Mouse (Mus musculus) liver, adult 2 months (tissue): ENCODE data around the gene Selenos. TPM values are rescaled to one million over a fixed set of nuclear protein-coding genes. Genes with fewer than 3 reads are reported as not detected.
A peak's percentile ranks its signal among the peaks of the same experiment; 100 is the strongest.

ENCODE experiments used
- DNase-seq: peaks from one replicate; pipeline ENCODE4 v3.0.0-alpha.2; 2011; ENCODE audit warnings: low read depth, low spot score; ENCODE audit errors: extremely low read depth
- H3K27ac ChIP-seq: fragments of 200-500 bp; replicated peaks from 2 replicates; pipeline ENCODE4 v1.5.1; 2012; ENCODE audit warnings: low read depth, mild to moderate bottlenecking, control low read depth, inconsistent platforms, low read length; ENCODE audit not compliant: insufficient read depth
- H3K27me3 ChIP-seq: fragments of 200-500 bp; 2 replicates; pipeline ENCODE4 v1.6.1; 2012; ENCODE audit warnings: mild to moderate bottlenecking, moderate library complexity, low read length, inconsistent platforms; ENCODE audit not compliant: control insufficient read depth, insufficient read depth
- H3K36me3 ChIP-seq: fragments of 200-500 bp; 2 replicates; pipeline ENCODE4 v1.6.1; 2012; ENCODE audit warnings: low read length, inconsistent platforms; ENCODE audit not compliant: control insufficient read depth, insufficient read depth
- H3K4me1 ChIP-seq: fragments of 200-500 bp; 2 replicates; pipeline ENCODE4 v1.6.1; 2011; ENCODE audit warnings: low read length; ENCODE audit not compliant: control insufficient read depth, insufficient read depth
- H3K4me3 ChIP-seq: fragments of 200-500 bp; 2 replicates; pipeline ENCODE4 v1.5.1; 2011; ENCODE audit warnings: low read depth, mild to moderate bottlenecking, control low read depth, low read length, moderate library complexity; ENCODE audit not compliant: insufficient read depth
- H3K79me2 ChIP-seq: fragments of 200-500 bp; 2 replicates; pipeline ENCODE4 v1.6.1; 2012; ENCODE audit warnings: inconsistent platforms, mild to moderate bottlenecking, low read length, moderate library complexity; ENCODE audit not compliant: control insufficient read depth, insufficient read depth
- H3K9ac ChIP-seq: fragments of 200-500 bp; 2 replicates; pipeline ENCODE4 v1.6.1; 2012; ENCODE audit warnings: low read depth, mild to moderate bottlenecking, control low read depth, inconsistent platforms, low read length
- CTCF ChIP-seq: fragments of 200-500 bp; IDR thresholded peaks from 2 replicates; pipeline ENCODE4 v1.5.1; 2011; ENCODE audit warnings: low read depth, low read length, control low read depth
- POLR2A ChIP-seq: fragments of 200-500 bp; IDR thresholded peaks from 2 replicates; pipeline ENCODE4 v1.6.1; 2011; ENCODE audit warnings: low read length, control low read depth; ENCODE audit not compliant: insufficient read depth; ENCODE audit errors: extremely low read depth
- WGBS: fragments of 180-500 bp; shearing (Covaris S2); methylation state at CpG from one replicate; pipeline ENCODE4 v1.1.7; 2018; 5-methylcytosine and 5-hydroxymethylcytosine counted together
- polyA plus RNA-seq: library from polyadenylated mRNA; depleted of rRNA; stranded (reverse); fragments of >200 nt; gene quantifications from 2 replicates; pipeline ENCODE4 v1.2.3, GENCODE M21; 2012
- total RNA-seq: library from RNA; depleted of rRNA; stranded (reverse); fragments of >200 nt; gene quantifications from 2 replicates; pipeline ENCODE4 v1.2.3, GENCODE M21; 2014

Selenos gene
- total and polyA plus RNA-seq, 2 experiments: 68.9 to 164 TPM

- Histone ChIP-seq H3K79me2 (no peaks in the 10 kb centered on the region; the same call in 1 of the 2 replicates), H3K27me3 (no peaks in the 10 kb centered on the region), H3K9ac (no peak overlapping the region), H3K4me1 (0 out of 2 replicates have a peak, but pooled peaks cover 1% of the 10 kb centered on the region), H3K27ac (no peak overlapping the region), H3K4me3 (no peak overlapping the region), H3K36me3 (no peaks in the 10 kb centered on the region)
- DNase-seq: no peak
- 93% methylated on average over 4 of the region's 4 CpGs for WGBS
- TF ChIP-seq CTCF: no peak
- TF ChIP-seq POLR2A: no peak
Measured at GRCm38 (mm10) chr7:66127951-66128645, 48.6 kb downstream of the Selenos start.

DNA sequence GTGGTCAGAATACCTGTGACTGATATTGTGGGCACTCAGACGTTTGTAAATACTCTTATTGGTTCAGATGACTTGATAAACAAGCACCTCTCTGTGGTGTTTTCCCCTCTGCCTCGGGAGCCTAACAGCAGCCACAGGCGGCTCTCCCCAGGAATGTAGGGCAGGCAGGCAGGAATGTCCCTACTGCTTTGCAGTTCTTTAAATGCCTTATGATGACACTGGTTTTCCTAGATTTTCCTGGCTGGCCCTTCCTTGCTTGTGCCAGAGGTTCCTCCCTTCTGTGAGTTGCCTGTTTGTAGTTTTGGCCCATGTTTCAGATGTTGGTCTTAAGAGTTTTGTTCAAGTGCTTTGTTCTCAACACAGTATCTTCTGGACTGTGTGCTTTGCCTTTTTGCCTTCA lies 49.4 kb downstream of the Selenos start:
- Histone ChIP-seq H3K4me1 (0 out of 2 replicates have a peak, but pooled peaks cover 1% of the 10 kb centered on the region), H3K4me3 (no peak overlapping the region), H3K27ac (no peak overlapping the region), H3K27me3 (no peaks in the 10 kb centered on the region), H3K79me2 (no peaks in the 10 kb centered on the region), H3K36me3 (no peaks in the 10 kb centered on the region), H3K9ac (no peak overlapping the region)
- no peak for DNase-seq
- 45% methylated on average over 3 of the region's 3 CpGs for WGBS
- TF ChIP-seq CTCF (no peak), POLR2A (no peak)

DNA sequence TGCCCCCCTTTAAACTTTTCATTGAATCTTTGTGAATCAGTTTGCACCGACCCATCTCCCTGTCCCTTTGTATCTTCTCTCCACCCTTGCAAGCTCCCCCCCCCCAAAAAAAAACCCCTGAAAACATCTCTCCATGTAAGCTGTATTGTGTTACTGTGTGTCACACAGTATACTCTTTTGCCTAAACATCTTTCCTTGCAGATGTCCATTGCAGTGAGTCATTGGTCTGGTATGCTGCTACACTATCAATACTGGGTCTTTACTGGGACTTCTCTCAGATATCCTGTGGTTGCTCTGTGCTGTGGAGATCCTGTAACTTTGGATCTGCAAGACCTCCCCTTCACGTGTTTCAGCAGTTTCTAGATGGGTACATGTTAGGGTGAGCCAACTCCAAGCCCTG lies 50.8 kb downstream of the Selenos start:
- no peak for TF ChIP-seq POLR2A
- TF ChIP-seq CTCF: no peak
- DNase-seq: no peak
- H3K27me3 ChIP-seq: no peaks in the 10 kb centered on the region
- no peaks in the 10 kb centered on the region for H3K79me2 ChIP-seq
- H3K36me3 ChIP-seq: no peaks in the 10 kb centered on the region
- H3K9ac ChIP-seq: no peak overlapping the region
- no peak overlapping the region for H3K4me3 ChIP-seq
- 0 out of 2 replicates have a peak, but pooled peaks cover 1% of the 10 kb centered on the region for H3K4me1 ChIP-seq
- H3K27ac ChIP-seq: no peak overlapping the region
- WGBS: 87% methylated on average over 2 of the region's 2 CpGs

- Histone ChIP-seq H3K4me1 (peaks cover 6% of the 10 kb centered on the region), H3K79me2 (no peaks in the 10 kb centered on the region), H3K27ac (no peak overlapping the region), H3K27me3 (no peaks in the 10 kb centered on the region), H3K4me3 (no peak overlapping the region), H3K36me3 (no peaks in the 10 kb centered on the region), H3K9ac (no peak overlapping the region)
- WGBS: 48% methylated on average over 4 of the region's 4 CpGs
- TF ChIP-seq CTCF (no peak), POLR2A (no peak)
- DNase-seq: peak; percentile 44
Measured at GRCm38 (mm10) chr7:66131776-66132421, 52.5 kb downstream of the Selenos start.

DNA sequence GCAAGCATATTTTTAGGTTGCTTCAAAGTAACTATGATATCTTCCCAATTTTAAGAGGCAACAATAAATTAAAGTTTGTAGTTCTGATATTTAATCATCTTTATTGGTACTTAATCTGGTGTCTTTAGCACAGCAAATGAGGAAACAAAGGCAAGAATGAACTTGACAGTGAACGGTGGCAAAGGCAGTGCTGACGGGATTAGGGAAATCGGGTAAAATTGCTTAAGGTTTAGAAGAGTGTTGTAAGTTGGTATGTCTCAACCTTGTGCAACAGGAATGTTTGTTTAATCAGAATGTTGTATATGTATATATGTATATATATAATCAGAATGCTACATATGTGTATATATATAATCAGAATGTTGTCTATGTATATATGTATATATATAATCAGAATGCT lies 54.7 kb downstream of the Selenos start:
- H3K4me1 ChIP-seq: peaks cover 6% of the 10 kb centered on the region
- DNase-seq: no peak
- 90% methylated on average over 3 of the region's 3 CpGs for WGBS

DNA sequence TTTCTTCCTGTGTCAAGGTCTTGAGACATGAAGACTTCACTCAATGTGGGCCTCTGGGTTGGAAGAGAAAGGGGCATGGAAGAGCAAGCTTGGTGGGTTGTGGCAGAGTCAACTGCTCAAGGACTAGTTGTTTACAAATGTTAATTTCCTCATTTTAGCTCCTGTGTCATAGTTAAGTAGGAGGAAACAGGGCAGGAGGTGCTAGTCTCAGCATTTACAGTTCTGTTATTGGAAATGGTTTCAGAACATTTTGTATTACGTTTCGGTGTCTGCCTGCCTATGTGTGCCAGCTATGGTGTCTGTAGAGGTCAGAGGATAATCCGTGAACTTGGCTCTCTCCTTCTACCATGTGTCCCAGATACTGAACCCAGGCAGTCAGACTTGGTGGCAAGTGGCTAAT lies 56.2 kb downstream of the Selenos start:
- Histone ChIP-seq H3K36me3 (no peaks in the 10 kb centered on the region), H3K79me2 (no peaks in the 10 kb centered on the region), H3K27me3 (no peaks in the 10 kb centered on the region), H3K27ac (peak overlapping the region; percentile 45; the same call in 1 of the 2 replicates), H3K4me3 (no peak overlapping the region), H3K9ac (no peak overlapping the region), H3K4me1 (peaks cover 6% of the 10 kb centered on the region)
- DNase-seq: peak; percentile 63
- 8% methylated on average over 3 of the region's 3 CpGs for WGBS
- TF ChIP-seq POLR2A (no peak), CTCF (no peak)

More for the DNA sequence above, 54.7 kb downstream of the Selenos start:
- Histone ChIP-seq H3K9ac (no peak overlapping the region), H3K4me3 (no peak overlapping the region), H3K36me3 (no peaks in the 10 kb centered on the region), H3K27ac (no peak overlapping the region), H3K27me3 (no peaks in the 10 kb centered on the region), H3K79me2 (no peaks in the 10 kb centered on the region)
- no peak for TF ChIP-seq POLR2A
- no peak for TF ChIP-seq CTCF
